Mouse (Mus musculus) stomach, embryonic 15.5 days (tissue): ENCODE data around the gene Stox2. TPM values are rescaled to one million over a fixed set of nuclear protein-coding genes. Genes with fewer than 3 reads are reported as not detected.

Experiments used
- ATAC-seq: fragments of 200-750 bp; cut with Nextera tagmentation; 2 replicates; pipeline ENCODE4 v1.8.0; 2017; ENCODE audit warnings: low read depth, moderate number of reproducible peaks, moderate TSS enrichment; ENCODE audit not compliant: insufficient read depth, low FRiP score
- H3K27ac ChIP-seq: fragments of 300-500 bp; sonication (generic); 2 replicates; pipeline ENCODE4 v1.5.1; 2015; ENCODE audit warnings: mild to moderate bottlenecking, inconsistent platforms
- H3K27me3 ChIP-seq: fragments of 300-500 bp; sonication (generic); replicated peaks from 2 replicates; pipeline ENCODE4 v1.6.1; 2015; ENCODE audit warnings: inconsistent platforms
- H3K36me3 ChIP-seq: fragments of 300-500 bp; sonication (generic); 2 replicates; pipeline ENCODE4 v1.6.1; 2015; ENCODE audit warnings: inconsistent platforms
- H3K4me1 ChIP-seq: fragments of 300-500 bp; sonication (generic); 2 replicates; pipeline ENCODE4 v1.6.1; 2015; ENCODE audit warnings: inconsistent platforms
- H3K4me2 ChIP-seq: fragments of 300-500 bp; sonication (generic); 2 replicates; pipeline ENCODE4 v1.6.1; 2015; ENCODE audit warnings: mild to moderate bottlenecking, inconsistent platforms
- H3K4me3 ChIP-seq: fragments of 300-500 bp; sonication (generic); replicated peaks from 2 replicates; pipeline ENCODE4 v1.5.1; 2015; ENCODE audit warnings: inconsistent platforms
- H3K9ac ChIP-seq: fragments of 300-500 bp; sonication (generic); 2 replicates; pipeline ENCODE4 v1.6.1; 2015; ENCODE audit warnings: inconsistent platforms
- H3K9me3 ChIP-seq: fragments of 300-500 bp; sonication (generic); 2 replicates; pipeline ENCODE4 v1.6.1; 2016; ENCODE audit warnings: inconsistent platforms
- WGBS: fragments of 180-500 bp; shearing (Covaris S2); methylation state at CpG from one replicate; pipeline ENCODE4 v1.1.7; 2015; 5-methylcytosine and 5-hydroxymethylcytosine counted together
- polyA plus RNA-seq: library from polyadenylated mRNA; unstranded; fragments of >200 nt; fragmentation: Nextera tagmentation; extraction: Ambion mirVana; gene quantifications from 2 replicates; pipeline ENCODE4 v1.2.1, GENCODE M21; 2015

The Stox2 gene
- polyA plus RNA-seq, 1 experiment from 2014 or later, result 11.6 TPM

DNA sequence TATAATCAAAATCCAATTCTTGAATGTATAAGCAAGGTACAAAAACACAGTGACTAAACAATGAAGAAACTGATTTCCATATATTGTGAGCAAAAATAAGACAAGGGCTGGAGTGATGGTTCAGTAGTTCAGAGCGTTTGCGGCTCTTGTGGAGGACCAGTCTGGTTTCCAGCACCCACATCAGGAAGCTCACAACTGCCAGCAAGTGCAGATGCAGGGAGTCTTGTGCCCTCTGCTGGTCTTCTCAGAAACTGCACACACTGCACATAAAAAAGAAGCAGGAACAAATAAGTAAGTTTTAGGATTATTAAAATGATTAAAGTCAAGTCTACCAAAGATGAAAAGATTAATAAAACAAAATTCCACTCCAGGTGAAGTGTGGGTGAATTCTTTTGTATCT, 291.6 kb downstream of the Stox2 start:
- no peak overlapping the region for H3K4me2 ChIP-seq
- H3K4me3 ChIP-seq, result no peak overlapping the region
- 95% methylated on average over 2 of the region's 2 CpGs for WGBS
- H3K36me3 ChIP-seq, result 0 out of 2 replicates have a peak, but pooled peaks cover 2% of the 10 kb centered on the region
- ATAC-seq, result no peak
- no peak overlapping the region for H3K27ac ChIP-seq
- H3K27me3 ChIP-seq, result no peaks in the 10 kb centered on the region
- H3K4me1 ChIP-seq, result no peaks in the 10 kb centered on the region
- no peaks in the 10 kb centered on the region for H3K9me3 ChIP-seq
- H3K9ac ChIP-seq, result no peak overlapping the region

DNA sequence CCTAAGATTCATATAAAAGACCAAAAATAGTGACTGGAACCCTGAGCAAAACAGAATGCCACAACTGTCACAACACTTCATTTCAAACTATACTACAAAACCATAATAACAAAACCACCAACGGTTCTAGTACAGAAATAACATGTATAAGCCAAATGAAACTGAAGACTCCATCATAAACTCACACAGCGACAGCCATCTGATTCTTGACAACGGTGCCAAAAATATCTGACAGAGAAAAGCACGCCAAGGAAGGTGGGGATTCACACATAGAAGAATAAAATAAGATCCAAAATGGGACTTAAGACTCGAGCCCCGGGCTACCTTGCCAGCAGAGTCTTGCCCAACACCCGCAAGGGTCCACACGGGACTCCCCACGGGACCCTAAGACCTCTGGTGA, 300.9 kb downstream of the Stox2 start:
- H3K27me3 ChIP-seq, result no peaks in the 10 kb centered on the region
- no peaks in the 10 kb centered on the region for H3K4me1 ChIP-seq
- no peaks in the 10 kb centered on the region for H3K9me3 ChIP-seq
- no peak overlapping the region for H3K27ac ChIP-seq
- no peak overlapping the region for H3K4me3 ChIP-seq
- no peaks in the 10 kb centered on the region for H3K36me3 ChIP-seq
- 94% methylated on average over 9 of the region's 9 CpGs for WGBS
- ATAC-seq, result no peak
- no peak overlapping the region for H3K4me2 ChIP-seq
- no peak overlapping the region for H3K9ac ChIP-seq

DNA sequence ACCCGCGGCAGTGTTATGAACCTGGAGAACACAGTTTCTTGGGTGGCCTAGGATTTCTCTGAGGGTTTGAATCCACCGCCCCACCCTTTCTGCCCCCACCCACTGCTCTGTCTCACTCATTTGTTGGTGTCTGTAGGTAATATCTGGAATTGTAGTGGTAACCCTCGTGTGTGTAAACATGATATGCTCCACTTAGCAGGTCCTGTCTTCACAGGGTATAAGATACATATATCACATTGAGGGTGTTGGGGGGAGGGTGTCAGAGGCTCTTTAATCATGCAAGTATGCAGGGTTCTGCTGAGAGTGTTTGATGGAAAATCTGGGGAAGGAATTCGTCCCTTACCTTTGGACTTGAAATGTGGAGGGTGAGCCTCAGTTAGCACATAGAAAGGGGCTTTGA, 310.1 kb downstream of the Stox2 start:
- H3K4me2 ChIP-seq, result peak overlapping the region; percentile 52
- no peaks in the 10 kb centered on the region for H3K36me3 ChIP-seq
- no peaks in the 10 kb centered on the region for H3K9me3 ChIP-seq
- ATAC-seq, result no peak
- 21% methylated on average over 5 of the region's 5 CpGs for WGBS
- peak overlapping the region; percentile 25 for H3K4me3 ChIP-seq
- H3K9ac ChIP-seq, result no peak overlapping the region
- no peaks in the 10 kb centered on the region for H3K4me1 ChIP-seq
- H3K27me3 ChIP-seq, result no peaks in the 10 kb centered on the region
- no peak overlapping the region for H3K27ac ChIP-seq

DNA sequence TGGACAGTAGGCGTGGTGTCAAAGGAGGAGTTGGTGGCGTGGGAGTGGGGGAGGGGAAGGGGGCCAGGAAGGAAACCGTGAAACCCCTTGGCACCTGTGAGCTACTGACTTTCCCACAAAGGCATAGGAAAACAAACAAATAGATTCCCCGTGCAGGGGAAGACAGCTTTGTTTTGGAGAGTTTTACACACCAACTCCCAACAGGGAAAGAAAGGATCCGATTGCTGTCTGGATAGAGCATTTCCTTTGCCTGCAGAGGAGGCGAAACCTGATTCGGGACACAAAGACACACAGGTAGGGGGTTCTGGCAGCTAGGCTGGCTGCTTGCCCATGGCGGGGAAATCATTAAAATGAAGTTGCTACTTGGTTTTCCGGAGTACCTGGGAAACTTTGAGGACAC, 310.6 kb downstream of the Stox2 start:
- no peak overlapping the region for H3K27ac ChIP-seq
- no peak for ATAC-seq
- WGBS, result 10% methylated on average over 9 of the region's 9 CpGs
- peak overlapping the region; percentile 25 for H3K4me3 ChIP-seq
- H3K4me2 ChIP-seq, result peak overlapping the region; percentile 52
- no peaks in the 10 kb centered on the region for H3K4me1 ChIP-seq
- H3K27me3 ChIP-seq, result no peaks in the 10 kb centered on the region
- no peaks in the 10 kb centered on the region for H3K36me3 ChIP-seq
- no peak overlapping the region for H3K9ac ChIP-seq
- no peaks in the 10 kb centered on the region for H3K9me3 ChIP-seq

DNA sequence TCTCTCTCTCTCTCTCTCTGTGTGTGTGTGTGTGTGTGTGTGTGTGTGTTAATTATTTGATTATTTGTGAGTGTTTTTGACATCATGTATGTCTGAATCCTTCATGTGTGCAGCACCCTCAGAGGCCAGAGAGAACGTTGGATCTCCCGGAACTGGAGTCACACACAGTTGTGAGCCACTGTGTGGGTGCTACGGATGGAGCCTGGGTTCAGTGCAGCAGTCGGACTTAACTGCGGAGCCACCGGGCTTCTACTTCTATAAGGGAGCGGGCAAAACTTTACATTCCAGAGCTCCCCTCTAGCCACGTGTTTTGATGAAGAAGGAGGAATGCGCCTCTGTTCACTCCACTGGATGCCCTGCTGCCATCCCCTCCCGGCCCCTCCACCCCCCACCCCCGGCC, 311.4 kb downstream of the Stox2 start:
- H3K27me3 ChIP-seq, result no peaks in the 10 kb centered on the region
- H3K9me3 ChIP-seq, result no peaks in the 10 kb centered on the region
- H3K9ac ChIP-seq, result no peak overlapping the region
- no peak for ATAC-seq
- peak overlapping the region; percentile 52 for H3K4me2 ChIP-seq
- 44% methylated on average over 11 of the region's 11 CpGs for whole genome bisulfite sequencing
- H3K27ac ChIP-seq, result no peak overlapping the region
- H3K4me1 ChIP-seq, result no peaks in the 10 kb centered on the region
- H3K4me3 ChIP-seq, result no peak overlapping the region
- H3K36me3 ChIP-seq, result no peaks in the 10 kb centered on the region

DNA sequence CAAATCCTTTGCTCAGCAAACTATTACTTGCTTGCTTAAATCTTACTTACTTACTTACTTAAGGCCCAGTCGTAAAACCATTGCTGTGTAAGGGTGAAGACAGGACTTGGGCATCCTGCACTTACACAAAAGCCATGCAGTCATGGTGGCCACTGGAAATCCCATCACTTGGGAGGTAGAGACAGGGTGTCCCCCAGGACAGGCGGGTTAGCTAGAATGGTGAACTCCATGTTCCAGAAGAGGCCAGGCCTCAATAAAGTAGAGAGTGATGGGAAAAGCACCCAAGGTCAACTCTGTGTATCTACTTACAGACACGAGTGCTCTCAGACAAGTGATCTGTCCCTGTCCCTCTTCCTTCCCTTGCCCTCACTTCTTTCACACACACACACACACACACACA, 312.8 kb downstream of the Stox2 start:
- H3K9ac ChIP-seq, result no peak overlapping the region
- H3K36me3 ChIP-seq, result no peaks in the 10 kb centered on the region
- H3K4me2 ChIP-seq, result no peak overlapping the region
- H3K4me1 ChIP-seq, result no peaks in the 10 kb centered on the region
- H3K27ac ChIP-seq, result no peak overlapping the region
- no peaks in the 10 kb centered on the region for H3K27me3 ChIP-seq
- 87% methylated on average over 3 of the region's 3 CpGs for WGBS
- no peak for ATAC-seq
- no peak overlapping the region for H3K4me3 ChIP-seq
- H3K9me3 ChIP-seq, result no peaks in the 10 kb centered on the region

Other genes with a start within 250 kb of the Stox2 start
- gene Trappc11, start 87.1 kb upstream of the Stox2 start, polyA plus RNA-seq, result 26.0 and 27.1 TPM in 2 replicates
- 35.4 and 40.0 TPM in 2 replicates for gene Rwdd4a, start 87.3 kb upstream of the Stox2 start, polyA plus RNA-seq
- 13.3 and 15.8 TPM in 2 replicates for gene Ing2, start 229.2 kb upstream of the Stox2 start, polyA plus RNA-seq